Mouse (Mus musculus) embryonic fibroblast, embryonic 13.5 days (primary cell): ENCODE data around the gene Tsacc. TPM values are rescaled to one million over a fixed set of nuclear protein-coding genes. Genes with fewer than 3 reads are reported as not detected.

Source experiments
- H3K27ac ChIP-seq: 2 replicates; pipeline ENCODE4 v1.5.1; 2012; ENCODE audit warnings: low read length, control low read depth, inconsistent platforms; ENCODE audit not compliant: insufficient read depth
- H3K4me1 ChIP-seq: 2 replicates; pipeline ENCODE4 v1.6.1; 2011; ENCODE audit warnings: low read length; ENCODE audit not compliant: control insufficient read depth, insufficient read depth
- H3K4me3 ChIP-seq: 2 replicates; pipeline ENCODE4 v1.5.1; 2011; ENCODE audit warnings: mild to moderate bottlenecking, control low read depth, low read length; ENCODE audit not compliant: insufficient read depth
- CTCF ChIP-seq: IDR thresholded peaks from 2 replicates; pipeline ENCODE4 v1.5.1; 2011; ENCODE audit warnings: mild to moderate bottlenecking, control low read depth, low read length, moderate library complexity, borderline replicate concordance; ENCODE audit not compliant: insufficient read depth
- POLR2A ChIP-seq: IDR thresholded peaks from 2 replicates; pipeline ENCODE4 v1.6.1; 2011; ENCODE audit warnings: low read depth, mild to moderate bottlenecking, control low read depth, low read length, moderate library complexity
- polyA plus RNA-seq: library from polyadenylated mRNA; stranded (reverse); fragments of >200 nt; gene quantifications from 2 replicates; pipeline ENCODE4 v1.2.4, GENCODE M21; 2011; ENCODE audit warnings: low read depth; ENCODE audit not compliant: missing spikeins, insufficient read length

The Tsacc gene
- polyA plus RNA-seq: 3.9 and 5.5 TPM in 2 replicates

DNA sequence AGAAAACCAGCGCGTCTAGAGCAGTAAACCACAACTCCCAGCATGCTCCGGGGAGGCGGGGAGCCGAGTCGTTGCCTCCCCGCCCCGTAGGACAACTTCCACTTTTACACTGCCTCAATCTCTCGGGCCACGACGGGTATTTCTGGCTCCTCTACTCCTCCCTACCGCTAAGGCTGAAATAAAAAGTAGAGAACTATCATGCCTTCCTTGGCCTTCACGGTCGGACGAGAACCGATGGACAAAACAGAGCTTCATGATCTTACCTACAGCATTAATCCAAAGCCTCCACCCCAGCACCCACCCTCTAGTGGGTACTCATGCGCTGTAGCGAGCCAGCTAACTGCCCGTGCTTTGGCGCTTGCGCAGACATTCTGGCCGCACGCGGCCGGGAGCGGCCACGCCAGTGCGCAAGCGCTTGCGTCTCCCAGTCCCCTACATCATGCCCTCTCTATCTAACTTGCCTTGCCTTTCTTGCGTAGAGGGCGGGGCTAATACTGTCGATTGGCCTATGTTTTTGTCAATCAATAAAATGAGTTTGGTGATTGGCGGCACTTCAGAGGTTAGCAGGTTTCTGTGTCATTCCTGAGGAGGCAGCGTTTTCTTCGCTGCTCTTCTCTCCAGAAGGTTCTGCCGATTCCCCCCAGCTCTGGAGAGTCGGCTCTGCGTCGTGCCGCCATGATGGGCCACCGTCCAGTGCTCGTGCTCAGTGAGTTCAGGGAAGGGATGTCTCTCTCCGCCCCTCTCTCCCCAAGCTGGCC is at the start of gene Tsacc, which contains the start of gene Cct3:
Tsacc (minus strand) TSS at position 439 of the 758 bp plus-strand sequence.
Cct3 (plus strand) TSS at position 556 of the 758 bp plus-strand sequence.
- peak within 1 kb of the TSS; percentile 92 for H3K4me3 ChIP-seq
- H3K27ac ChIP-seq: peak within 1 kb of the TSS; percentile 81
- TF ChIP-seq POLR2A (peak; percentile 91), CTCF (no peak)
- H3K4me1 ChIP-seq: no peaks in the 10 kb centered on the region

DNA sequence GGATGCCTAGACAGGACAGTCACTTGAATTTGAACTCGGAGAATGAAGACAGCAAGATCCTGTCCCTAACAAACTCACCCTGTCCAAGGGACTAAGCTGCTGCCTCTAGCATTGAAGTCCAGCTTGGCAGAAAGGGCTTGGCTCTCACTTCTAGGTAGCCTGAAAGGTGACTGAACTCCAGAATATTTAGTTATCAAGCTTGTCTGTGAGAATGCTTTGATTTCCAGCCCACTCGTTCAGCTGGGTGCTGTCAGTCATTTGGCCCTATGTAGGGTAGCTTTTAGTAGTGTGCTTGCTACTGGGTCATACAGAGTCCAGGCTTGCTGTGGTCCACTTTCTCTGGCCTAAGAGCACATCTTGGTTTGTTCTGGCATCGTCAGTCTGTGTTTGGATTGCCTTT is 42.2 kb upstream of the Tsacc start:
- 0 out of 2 replicates have a peak, but pooled peaks cover 6% of the 10 kb centered on the region for H3K4me1 ChIP-seq

DNA sequence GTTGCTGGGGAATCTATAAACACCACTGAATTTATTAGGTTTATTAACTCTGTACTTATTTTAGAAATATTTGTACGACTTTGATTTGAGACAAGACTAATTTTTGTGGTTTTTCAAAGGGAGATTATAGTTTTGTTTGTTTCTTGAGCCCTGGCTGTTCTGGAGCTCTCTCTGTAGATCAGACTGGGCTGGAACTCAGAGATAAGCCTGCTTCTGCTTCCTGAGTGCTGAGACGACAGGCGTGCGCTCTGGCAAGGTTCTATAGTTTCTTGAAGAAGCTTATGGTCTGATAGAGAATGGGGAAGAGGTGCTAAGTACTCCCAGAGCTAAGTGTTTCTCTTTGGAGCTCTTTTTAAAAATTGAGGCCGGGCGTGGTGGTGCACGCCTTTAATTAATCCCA is 41.5 kb upstream of the Tsacc start:
- TF ChIP-seq CTCF (no peak), POLR2A (no peak)
- no peak overlapping the region for H3K4me3 ChIP-seq
- no peak overlapping the region for H3K27ac ChIP-seq
- 0 out of 2 replicates have a peak, but pooled peaks cover 6% of the 10 kb centered on the region for H3K4me1 ChIP-seq

More for the DNA sequence above, 42.2 kb upstream of the Tsacc start:
- Histone ChIP-seq H3K27ac (no peak overlapping the region), H3K4me3 (no peak overlapping the region)
- TF ChIP-seq POLR2A (no peak), CTCF (no peak)

DNA sequence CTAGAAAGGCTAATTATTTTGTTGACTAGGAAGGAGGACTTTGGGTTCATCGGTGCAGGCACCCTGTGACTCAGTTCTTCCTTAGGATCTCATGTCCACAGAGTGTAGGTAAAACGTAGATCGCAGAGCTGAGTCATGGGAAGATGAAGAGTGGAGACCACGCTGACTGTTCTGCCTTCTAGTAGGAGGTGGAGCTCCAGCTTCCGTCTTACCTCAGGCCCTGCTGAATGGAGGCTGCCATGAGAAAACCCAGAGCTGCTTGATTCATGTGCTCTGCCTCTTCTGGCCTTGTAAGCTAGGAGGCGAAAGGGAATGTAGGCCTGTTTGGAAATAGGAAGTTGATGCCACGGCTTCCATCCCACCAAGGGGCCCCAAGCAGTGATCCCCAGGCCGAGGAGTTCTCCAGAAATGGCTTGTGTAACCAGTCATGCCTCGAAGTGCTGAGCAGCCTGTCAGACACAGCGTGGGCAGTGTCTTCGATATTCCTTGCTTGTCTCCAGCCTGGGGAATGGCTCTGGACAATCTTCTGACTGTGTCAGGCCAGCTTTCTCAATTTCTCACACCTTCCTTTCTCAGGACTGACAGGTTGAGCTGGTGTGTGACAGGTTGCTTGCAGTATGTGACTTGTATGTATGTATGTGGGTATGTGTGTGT is 40.7 kb upstream of the Tsacc start:
- H3K27ac ChIP-seq: no peak overlapping the region
- TF ChIP-seq POLR2A (no peak), CTCF (no peak)
- H3K4me1 ChIP-seq: 0 out of 2 replicates have a peak, but pooled peaks cover 6% of the 10 kb centered on the region
- H3K4me3 ChIP-seq: peak overlapping the region; percentile 46

DNA sequence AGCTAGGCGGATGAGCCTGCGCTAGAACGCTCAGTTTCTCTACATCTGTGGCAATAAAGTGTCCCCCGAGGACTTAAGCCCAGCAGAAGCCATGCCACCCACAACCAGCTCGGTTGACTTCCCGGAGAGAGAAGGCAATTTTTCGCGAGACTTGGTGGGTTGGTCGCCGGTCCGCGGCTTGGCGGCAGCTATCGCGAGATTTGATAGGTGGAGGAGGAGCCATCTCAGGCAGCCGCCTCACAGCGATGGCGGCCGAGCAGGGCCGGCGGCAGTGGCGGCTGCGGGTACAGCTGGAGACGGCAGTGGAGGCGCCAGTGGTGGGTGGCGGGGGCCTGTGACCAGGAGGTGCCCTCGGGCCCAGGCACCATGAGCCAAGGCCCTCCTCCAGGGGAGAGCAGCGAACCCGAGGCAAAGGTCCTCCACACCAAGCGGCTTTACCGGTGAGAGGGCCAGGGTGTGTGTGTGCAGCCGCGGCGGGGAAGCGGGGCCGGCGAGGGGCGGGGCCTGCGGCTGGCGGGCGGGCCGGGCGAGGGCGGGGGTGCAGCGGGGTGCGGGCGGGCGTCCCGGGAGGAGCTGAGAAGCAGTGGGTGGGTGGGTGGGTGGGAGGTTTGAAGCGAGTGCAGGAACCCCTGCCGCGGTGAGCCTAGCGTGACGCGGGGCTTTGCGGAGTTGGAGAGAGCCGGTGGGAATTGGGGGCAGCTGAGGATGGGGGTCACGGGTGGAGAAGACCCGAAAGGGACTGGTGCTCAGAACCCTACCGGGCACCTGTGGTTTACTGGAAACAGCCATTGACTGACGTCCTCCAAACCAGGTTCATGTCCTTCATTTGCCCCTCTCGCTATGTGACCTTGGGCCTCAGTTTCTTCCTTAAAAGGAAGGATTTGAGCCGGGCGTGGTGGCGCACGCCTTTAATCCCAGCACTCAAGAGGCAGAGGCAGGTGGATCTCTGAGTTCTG is 39.5 kb upstream of the Tsacc start, which contains the start of the genes Tmem79 and Smg5:
Tmem79 (minus strand) TSS at position 91 of the 956 bp plus-strand sequence.
Smg5 (plus strand) TSS at position 203 of the 956 bp plus-strand sequence.
- TF ChIP-seq CTCF: no peak
- TF ChIP-seq POLR2A: peak; percentile 94
- peak within 1 kb of the TSS; percentile 92 for H3K27ac ChIP-seq
- 0 out of 2 replicates have a peak, but pooled peaks cover 6% of the 10 kb centered on the region for H3K4me1 ChIP-seq
- H3K4me3 ChIP-seq: peak within 1 kb of the TSS; percentile 95

DNA sequence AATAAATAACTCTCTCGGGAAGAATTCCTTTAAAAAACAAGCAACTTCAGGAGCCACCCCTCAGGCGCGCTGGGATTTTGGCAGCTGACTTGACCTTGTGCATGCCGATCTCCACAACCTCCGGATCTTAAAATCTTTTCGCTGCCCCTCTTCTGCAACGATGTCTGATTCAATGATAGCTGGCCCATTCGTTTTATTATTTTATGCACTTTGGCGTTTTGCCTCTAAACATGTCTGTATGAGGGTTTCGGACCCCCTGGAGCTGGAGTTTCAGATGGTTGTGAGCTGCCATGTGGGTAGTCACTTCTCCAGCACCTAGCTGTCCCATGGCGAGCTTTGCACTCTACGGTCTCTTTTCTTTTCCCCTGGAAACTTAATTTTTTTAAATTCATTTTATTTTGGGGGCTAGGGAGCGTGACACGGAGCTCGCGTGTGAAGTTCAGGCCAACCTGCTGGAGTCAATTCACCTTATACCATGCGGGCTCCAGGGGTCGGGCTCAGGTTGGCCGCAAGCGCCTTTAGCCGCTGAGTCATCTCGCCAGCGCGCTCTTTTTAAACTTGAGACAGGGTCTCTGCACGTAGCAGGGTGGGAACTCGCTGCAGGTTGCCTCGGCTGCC is 38.7 kb upstream of the Tsacc start:
- Histone ChIP-seq H3K4me1 (0 out of 2 replicates have a peak, but pooled peaks cover 6% of the 10 kb centered on the region), H3K4me3 (peak overlapping the region; percentile 95), H3K27ac (peak overlapping the region; percentile 92)
- TF ChIP-seq POLR2A: no peak
- TF ChIP-seq CTCF: no peak

DNA sequence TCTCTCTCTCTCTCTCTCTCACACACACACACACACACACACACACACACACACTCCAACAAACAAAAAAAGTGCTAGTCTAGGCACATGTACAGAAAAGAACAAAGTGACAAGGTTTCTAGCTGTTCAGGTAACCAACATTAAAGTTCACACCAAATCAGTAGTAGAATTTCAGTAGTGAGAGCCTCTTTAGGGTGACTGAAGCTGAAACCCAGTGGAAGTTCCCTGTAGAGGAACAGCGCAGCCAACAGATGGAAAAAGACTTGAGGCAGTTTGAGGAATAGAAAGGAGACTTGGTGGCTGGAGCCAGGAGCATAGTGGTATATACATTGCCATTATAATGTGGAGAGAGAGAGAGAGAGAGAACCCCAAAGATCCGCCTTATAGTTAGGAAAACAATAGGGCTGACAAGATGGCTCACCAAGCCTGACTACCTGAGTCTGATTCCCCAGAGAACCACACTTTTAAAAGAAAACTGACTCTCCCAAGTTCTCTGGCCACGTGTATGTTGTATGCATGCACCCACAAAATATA is 38.2 kb upstream of the Tsacc start:
- peak overlapping the region; percentile 95 for H3K4me3 ChIP-seq
- no peak for TF ChIP-seq POLR2A
- no peak for TF ChIP-seq CTCF
- 0 out of 2 replicates have a peak, but pooled peaks cover 6% of the 10 kb centered on the region for H3K4me1 ChIP-seq
- H3K27ac ChIP-seq: peak overlapping the region; percentile 92

DNA sequence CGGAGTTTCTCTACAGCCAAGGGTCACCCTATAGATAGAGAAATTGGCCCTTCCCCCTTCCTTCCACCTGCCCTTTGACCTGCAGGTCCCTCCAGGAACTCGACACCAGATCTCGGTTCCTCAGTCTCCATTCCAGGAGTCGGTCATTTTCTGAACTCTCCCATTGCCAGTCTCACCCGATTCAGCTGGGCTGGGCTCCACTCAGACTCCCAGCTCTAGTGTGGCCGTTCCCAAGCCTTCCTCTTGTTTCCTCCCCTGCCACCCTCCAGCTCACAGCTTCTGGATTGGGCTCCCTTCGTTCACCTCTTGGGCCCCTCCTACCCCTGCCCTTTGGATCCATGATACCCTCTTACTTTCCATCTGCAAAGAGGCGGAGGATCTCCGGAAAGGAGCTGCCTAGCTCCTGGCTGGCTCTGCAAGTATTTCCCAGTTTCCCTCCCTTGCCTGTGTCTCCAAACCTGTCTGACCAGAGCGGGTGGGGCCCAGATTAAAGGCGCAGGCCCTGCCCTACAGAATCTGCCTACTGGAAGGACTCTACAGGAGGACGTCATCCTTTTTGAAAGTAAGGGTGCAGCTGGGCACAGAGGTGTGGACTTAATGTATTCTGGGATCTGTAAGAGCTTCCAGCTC is 37.3 kb upstream of the Tsacc start:
- 0 out of 2 replicates have a peak, but pooled peaks cover 6% of the 10 kb centered on the region for H3K4me1 ChIP-seq
- TF ChIP-seq CTCF (no peak), POLR2A (no peak)
- H3K27ac ChIP-seq: no peak overlapping the region
- H3K4me3 ChIP-seq: no peak overlapping the region

DNA sequence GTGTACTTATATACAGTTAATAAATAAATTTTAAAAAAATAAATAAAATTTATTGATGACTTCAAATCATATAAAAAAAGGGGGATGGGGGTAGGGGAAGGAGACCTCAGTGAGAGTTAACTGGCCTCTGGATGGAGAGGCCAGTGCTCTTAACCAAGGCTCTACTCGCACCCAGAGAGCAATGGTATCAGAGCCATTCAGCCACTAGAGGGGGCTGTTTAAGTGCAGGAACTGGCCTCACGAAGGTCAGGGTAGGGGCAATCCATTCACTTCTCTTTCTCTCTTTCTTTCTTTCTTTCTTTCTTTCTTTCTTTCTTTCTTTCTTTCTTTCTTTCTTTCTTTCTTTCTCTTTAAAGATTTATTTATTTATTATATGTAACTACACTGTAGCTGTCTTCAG is 34.5 kb upstream of the Tsacc start:
- no peak overlapping the region for H3K27ac ChIP-seq
- TF ChIP-seq POLR2A (no peak), CTCF (peak; percentile 47; the same call in 1 of the 2 replicates)
- H3K4me3 ChIP-seq: no peak overlapping the region
- no peaks in the 10 kb centered on the region for H3K4me1 ChIP-seq
